Mouse (Mus musculus): ENCODE measurements around the gene Sox6. TPM values are rescaled to one million over a fixed set of nuclear protein-coding genes. Genes with fewer than 3 reads are reported as not detected.

Gene Sox6
- polyA plus RNA-seq, 1 experiment from 2014 or later: 40.6 TPM

GRCm38 (mm10) chr7:115574834-115575233 is 463.8 kb downstream of the Sox6 start:
- H3K36me3 ChIP-seq (ENCODE audit: control insufficient read depth, insufficient read depth, low read length): no peaks in the 10 kb centered on the region
- H3K4me3 ChIP-seq (ENCODE audit: low read depth, low read length): no peak overlapping the region
- no peak overlapping the region for H3K27ac ChIP-seq (ENCODE audit: low read length)
- WGBS: 45% methylated on average over 1 of the region's 1 CpGs
- H3K9ac ChIP-seq (replicated peaks; ENCODE audit: low read depth, low read length): no peak overlapping the region
- H3K9me3 ChIP-seq (ENCODE audit: control insufficient read depth, low read depth, low read length): no peaks in the 10 kb centered on the region
- ATAC-seq (ENCODE audit: insufficient number of reproducible peaks, insufficient read depth, low FRiP score, low read depth): no peak
- H3K4me1 ChIP-seq (ENCODE audit: control insufficient read depth, insufficient read depth, low read length): no peaks in the 10 kb centered on the region
- H3K27me3 ChIP-seq (ENCODE audit: control insufficient read depth, insufficient read depth, low read length): no peaks in the 10 kb centered on the region
- no peak overlapping the region for H3K4me2 ChIP-seq (replicated peaks; ENCODE audit: low read depth, low read length)

GRCm38 (mm10) chr7:115568821-115569240 is 469.8 kb downstream of the Sox6 start:
- Histone ChIP-seq H3K4me2 (replicated peaks; ENCODE audit: low read depth, low read length) (no peak overlapping the region), H3K27ac (ENCODE audit: low read length) (no peak overlapping the region), H3K9ac (replicated peaks; ENCODE audit: low read depth, low read length) (no peak overlapping the region), H3K4me1 (ENCODE audit: control insufficient read depth, insufficient read depth, low read length) (peaks cover 11% of the 10 kb centered on the region; the same call in 1 of the 2 replicates), H3K9me3 (ENCODE audit: control insufficient read depth, low read depth, low read length) (no peaks in the 10 kb centered on the region), H3K36me3 (ENCODE audit: control insufficient read depth, insufficient read depth, low read length) (no peaks in the 10 kb centered on the region), H3K27me3 (ENCODE audit: control insufficient read depth, insufficient read depth, low read length) (no peaks in the 10 kb centered on the region), H3K4me3 (ENCODE audit: low read depth, low read length) (no peak overlapping the region)
- 46% methylated on average over 9 of the region's 9 CpGs for WGBS
- no peak for ATAC-seq (ENCODE audit: insufficient number of reproducible peaks, insufficient read depth, low FRiP score, low read depth)

- Histone ChIP-seq H3K27ac (ENCODE audit: low read length) (no peak overlapping the region), H3K9me3 (ENCODE audit: control insufficient read depth, low read depth, low read length) (no peaks in the 10 kb centered on the region), H3K36me3 (ENCODE audit: control insufficient read depth, insufficient read depth, low read length) (no peaks in the 10 kb centered on the region), H3K4me3 (ENCODE audit: low read depth, low read length) (no peak overlapping the region), H3K27me3 (ENCODE audit: control insufficient read depth, insufficient read depth, low read length) (no peaks in the 10 kb centered on the region), H3K4me2 (replicated peaks; ENCODE audit: low read depth, low read length) (no peak overlapping the region), H3K4me1 (ENCODE audit: control insufficient read depth, insufficient read depth, low read length) (peaks cover 16% of the 10 kb centered on the region; the same call in 1 of the 2 replicates), H3K9ac (replicated peaks; ENCODE audit: low read depth, low read length) (no peak overlapping the region)
- 89% methylated on average over 11 of the region's 11 CpGs for WGBS
- no peak for ATAC-seq (ENCODE audit: insufficient number of reproducible peaks, insufficient read depth, low FRiP score, low read depth)
Measured at GRCm38 (mm10) chr7:115568301-115568700, 470.3 kb downstream of the Sox6 start.

- WGBS: 87% methylated on average over 2 of the region's 2 CpGs
Measured at GRCm38 (mm10) chr7:115566818-115567217, 471.8 kb downstream of the Sox6 start.

GRCm38 (mm10) chr7:115565060-115565426 is 473.6 kb downstream of the Sox6 start:
- 55% methylated on average over 5 of the region's 5 CpGs for WGBS
- H3K4me3 ChIP-seq (ENCODE audit: low read depth, low read length): no peak overlapping the region
- no peaks in the 10 kb centered on the region for H3K36me3 ChIP-seq (ENCODE audit: control insufficient read depth, insufficient read depth, low read length)
- no peak for ATAC-seq (ENCODE audit: insufficient number of reproducible peaks, insufficient read depth, low FRiP score, low read depth)
- no peak overlapping the region for H3K4me2 ChIP-seq (replicated peaks; ENCODE audit: low read depth, low read length)
- no peaks in the 10 kb centered on the region for H3K9me3 ChIP-seq (ENCODE audit: control insufficient read depth, low read depth, low read length)
- peaks cover 17% of the 10 kb centered on the region; the same call in 1 of the 2 replicates for H3K4me1 ChIP-seq (ENCODE audit: control insufficient read depth, insufficient read depth, low read length)
- no peaks in the 10 kb centered on the region for H3K27me3 ChIP-seq (ENCODE audit: control insufficient read depth, insufficient read depth, low read length)
- H3K9ac ChIP-seq (replicated peaks; ENCODE audit: low read depth, low read length): no peak overlapping the region
- no peak overlapping the region for H3K27ac ChIP-seq (ENCODE audit: low read length)

More at GRCm38 (mm10) chr7:115566818-115567217, 471.8 kb downstream of the Sox6 start:
- Histone ChIP-seq H3K4me1 (ENCODE audit: control insufficient read depth, insufficient read depth, low read length) (peaks cover 17% of the 10 kb centered on the region; the same call in 1 of the 2 replicates), H3K9me3 (ENCODE audit: control insufficient read depth, low read depth, low read length) (no peaks in the 10 kb centered on the region), H3K4me2 (replicated peaks; ENCODE audit: low read depth, low read length) (no peak overlapping the region), H3K27me3 (ENCODE audit: control insufficient read depth, insufficient read depth, low read length) (no peaks in the 10 kb centered on the region), H3K9ac (replicated peaks; ENCODE audit: low read depth, low read length) (no peak overlapping the region), H3K36me3 (ENCODE audit: control insufficient read depth, insufficient read depth, low read length) (no peaks in the 10 kb centered on the region), H3K4me3 (ENCODE audit: low read depth, low read length) (no peak overlapping the region), H3K27ac (ENCODE audit: low read length) (no peak overlapping the region)
- no peak for ATAC-seq (ENCODE audit: insufficient number of reproducible peaks, insufficient read depth, low FRiP score, low read depth)

- H3K9ac ChIP-seq (replicated peaks; ENCODE audit: low read depth, low read length): no peak overlapping the region
- no peaks in the 10 kb centered on the region for H3K27me3 ChIP-seq (ENCODE audit: control insufficient read depth, insufficient read depth, low read length)
- H3K9me3 ChIP-seq (ENCODE audit: control insufficient read depth, low read depth, low read length): no peaks in the 10 kb centered on the region
- H3K4me3 ChIP-seq (ENCODE audit: low read depth, low read length): no peak overlapping the region
- WGBS: 27% methylated on average over 6 of the region's 6 CpGs
- H3K4me1 ChIP-seq (ENCODE audit: control insufficient read depth, insufficient read depth, low read length): peaks cover 17% of the 10 kb centered on the region; the same call in 1 of the 2 replicates
- ATAC-seq (ENCODE audit: insufficient number of reproducible peaks, insufficient read depth, low FRiP score, low read depth): no peak
- no peaks in the 10 kb centered on the region for H3K36me3 ChIP-seq (ENCODE audit: control insufficient read depth, insufficient read depth, low read length)
- H3K27ac ChIP-seq (ENCODE audit: low read length): no peak overlapping the region
- H3K4me2 ChIP-seq (replicated peaks; ENCODE audit: low read depth, low read length): no peak overlapping the region
Measured at GRCm38 (mm10) chr7:115564359-115565059, 474.1 kb downstream of the Sox6 start.

- no peaks in the 10 kb centered on the region for H3K27me3 ChIP-seq (ENCODE audit: control insufficient read depth, insufficient read depth, low read length)
- no peaks in the 10 kb centered on the region for H3K36me3 ChIP-seq (ENCODE audit: control insufficient read depth, insufficient read depth, low read length)
- no peak for ATAC-seq (ENCODE audit: insufficient number of reproducible peaks, insufficient read depth, low FRiP score, low read depth)
- 64% methylated on average over 3 of the region's 3 CpGs for WGBS
- no peaks in the 10 kb centered on the region for H3K9me3 ChIP-seq (ENCODE audit: control insufficient read depth, low read depth, low read length)
- no peak overlapping the region for H3K9ac ChIP-seq (replicated peaks; ENCODE audit: low read depth, low read length)
- H3K4me1 ChIP-seq (ENCODE audit: control insufficient read depth, insufficient read depth, low read length): no peaks in the 10 kb centered on the region
- no peak overlapping the region for H3K4me3 ChIP-seq (ENCODE audit: low read depth, low read length)
- H3K4me2 ChIP-seq (replicated peaks; ENCODE audit: low read depth, low read length): no peak overlapping the region
- no peak overlapping the region for H3K27ac ChIP-seq (ENCODE audit: low read length)
Measured at GRCm38 (mm10) chr7:115556677-115557076, 481.9 kb downstream of the Sox6 start.

GRCm38 (mm10) chr7:115550197-115550804 is 488.3 kb downstream of the Sox6 start:
- no peaks in the 10 kb centered on the region for H3K4me1 ChIP-seq (ENCODE audit: control insufficient read depth, insufficient read depth, low read length)
- H3K36me3 ChIP-seq (ENCODE audit: control insufficient read depth, insufficient read depth, low read length): no peaks in the 10 kb centered on the region
- H3K4me2 ChIP-seq (replicated peaks; ENCODE audit: low read depth, low read length): no peak overlapping the region
- H3K27ac ChIP-seq (ENCODE audit: low read length): no peak overlapping the region
- ATAC-seq (ENCODE audit: insufficient number of reproducible peaks, insufficient read depth, low FRiP score, low read depth): no peak
- 68% methylated on average over 7 of the region's 7 CpGs for WGBS
- no peak overlapping the region for H3K9ac ChIP-seq (replicated peaks; ENCODE audit: low read depth, low read length)
- no peaks in the 10 kb centered on the region for H3K9me3 ChIP-seq (ENCODE audit: control insufficient read depth, low read depth, low read length)
- H3K4me3 ChIP-seq (ENCODE audit: low read depth, low read length): no peak overlapping the region
- H3K27me3 ChIP-seq (ENCODE audit: control insufficient read depth, insufficient read depth, low read length): no peaks in the 10 kb centered on the region
